ENCODE assay signal across 22 mouse cellular contexts in the genomic region with DNA sequence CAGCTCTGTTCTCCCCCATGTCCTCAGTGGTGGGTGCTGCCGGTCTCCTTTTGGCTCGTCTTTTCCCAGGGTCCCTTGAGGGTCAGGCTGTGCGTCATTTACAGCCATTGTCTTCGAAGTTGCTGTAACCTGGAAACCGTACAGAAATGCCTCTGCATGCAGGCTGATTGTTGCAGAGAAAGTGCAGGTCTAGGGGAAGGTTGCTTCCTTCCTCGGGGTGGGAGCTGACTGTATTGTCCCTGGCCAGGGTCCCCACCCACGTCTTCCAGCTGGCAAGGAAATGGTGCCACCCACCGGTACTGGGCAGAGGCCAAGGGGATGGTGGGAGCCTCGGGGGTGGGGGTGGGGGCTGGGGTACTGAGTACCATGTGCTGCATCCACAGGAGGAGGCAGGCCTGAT. TPM values are rescaled to one million over a fixed set of nuclear protein-coding genes. Genes with fewer than 3 reads are reported as not detected.
DNase-seq lines count a peak whose midpoint lies in the region; ATAC-seq and TF ChIP-seq lines count a peak whose summit lies in the region.
"Had no signal": no experiment of that assay in that cellular context is flagged by ENCODE, and none has a peak within 500 bp of the region (broad histone marks: within the 10 kb centered on the region; RNA-seq: fewer than 3 reads in every experiment).

No protein-coding gene starts in this region.

- H3K9ac ChIP-seq in heart, adult 2 months (ENCODE audit: low read depth, low read length): no peak overlapping the region
- no peak overlapping the region for H3K9ac ChIP-seq in lung, postnatal 0 days (replicated peaks; ENCODE audit: low read depth)
- no peak overlapping the region for H3K9ac ChIP-seq in heart, postnatal 0 days (replicated peaks; ENCODE audit: low read depth, low read length)
- H3K9ac ChIP-seq: forebrain, postnatal 0 days; heart, embryonic 13.5 days; intestine, embryonic 15.5 days; liver, embryonic 14.5 days; midbrain, embryonic 12.5 days had no signal

- H3K36me3 ChIP-seq in heart, adult 2 months (ENCODE audit: control insufficient read depth, insufficient read depth, low read length): no peaks in the 10 kb centered on the region; the same call in 1 of the 2 replicates
- no peaks in the 10 kb centered on the region for H3K36me3 ChIP-seq in heart, embryonic 10.5 days
- H3K36me3 ChIP-seq in lung, postnatal 0 days (ENCODE audit: insufficient read depth, low read length): no peaks in the 10 kb centered on the region
- no peaks in the 10 kb centered on the region for H3K36me3 ChIP-seq in heart, postnatal 0 days (replicated peaks; ENCODE audit: control insufficient read depth, insufficient read depth, low read length)
- H3K36me3 ChIP-seq in limb, embryonic 10.5 days: peaks cover 14% of the 10 kb centered on the region; the same call in 1 of the 2 replicates
- H3K36me3 ChIP-seq: heart, embryonic 13.5 days; intestine, embryonic 15.5 days; midbrain, embryonic 12.5 days had no signal

- intact Hi-C loops in heart, adult 2 months (cut with DNase I): loop anchor here (2.0 kb wide), 1 partner anchor 38 kb away; no protein-coding TSS in a partner anchor

- no peak for TF ChIP-seq CTCF in heart, adult 2 months (IDR thresholded peaks at IDR 0.05)
- TF ChIP-seq CTCF in lung, postnatal 0 days (IDR thresholded peaks at IDR 0.05): no peak
- TF ChIP-seq CTCF in heart, postnatal 0 days (IDR thresholded peaks at IDR 0.05; ENCODE audit: low read depth): no peak

- peak; percentile 78 for ATAC-seq in lung, postnatal 0 days
- peak; percentile 27; the same call in 1 of the 2 replicates for ATAC-seq in heart, postnatal 0 days (ENCODE audit: insufficient read depth, low read depth)
- ATAC-seq: forebrain, postnatal 0 days; intestine, embryonic 15.5 days had no signal

- no peak for TF ChIP-seq POLR2A in heart, adult 2 months (IDR thresholded peaks at IDR 0.05; ENCODE audit: insufficient read depth, low read depth, low read length)

- 31% methylated on average over 9 of the region's 9 CpGs for WGBS in heart, adult 2 months
- WGBS in heart, embryonic 10.5 days: 67% methylated on average over 9 of the region's 9 CpGs
- WGBS in lung, postnatal 0 days: 48% methylated on average over 7 of the region's 9 CpGs
- 46% methylated on average over 9 of the region's 9 CpGs for WGBS in heart, postnatal 0 days
- WGBS in limb, embryonic 10.5 days: 75% methylated on average over 9 of the region's 9 CpGs

- no peak overlapping the region for H3K4me3 ChIP-seq in heart, adult 2 months
- H3K4me3 ChIP-seq in heart, embryonic 10.5 days: no peak overlapping the region
- H3K4me3 ChIP-seq in lung, postnatal 0 days (ENCODE audit: low read depth, low read length): no peak overlapping the region
- no peak overlapping the region for H3K4me3 ChIP-seq in heart, postnatal 0 days (ENCODE audit: low read depth, low read length)
- no peak overlapping the region for H3K4me3 ChIP-seq in limb, embryonic 10.5 days
- H3K4me3 ChIP-seq: heart, embryonic 13.5 days; intestine, embryonic 15.5 days; layer of hippocampus, adult 2 months; left cerebral cortex, adult 2 months; midbrain, embryonic 12.5 days; myocyte had no signal

- H3K4me2 ChIP-seq in lung, postnatal 0 days (replicated peaks; ENCODE audit: low read depth, low read length): no peak overlapping the region
- H3K4me2 ChIP-seq in heart, postnatal 0 days (ENCODE audit: low read depth, low read length): no peak overlapping the region
- H3K4me2 ChIP-seq: heart, embryonic 13.5 days; intestine, embryonic 15.5 days; midbrain, embryonic 12.5 days had no signal

- DNase-seq in heart, adult 2 months: peak in 1 of 2 experiments; percentile 49
- no peak for DNase-seq in heart, embryonic 10.5 days (ENCODE audit: low spot score)
- DNase-seq in lung, postnatal 0 days (ENCODE audit: low spot score): peak; percentile 60
- no peak for DNase-seq in lung, adult 18-20 months
- peak; percentile 40 for DNase-seq in heart, postnatal 0 days (ENCODE audit: low spot score)
- peak; percentile 26 for DNase-seq in lung, postnatal 36 days
- no peak for DNase-seq in limb, embryonic 10.5 days (ENCODE audit: low spot score)
- DNase-seq: adrenal gland, postnatal 10 days; B cell, adult 2 months; cerebellum, adult 11-12 months; cerebellum, postnatal 25 days; forebrain, postnatal 0 days; retina, postnatal 1 day; right cerebral cortex, postnatal 4 days; thymus, postnatal 25 days had no signal

- no peaks in the 10 kb centered on the region for H3K9me3 ChIP-seq in heart, embryonic 10.5 days
- no peaks in the 10 kb centered on the region for H3K9me3 ChIP-seq in lung, postnatal 0 days (ENCODE audit: low read length)
- H3K9me3 ChIP-seq in heart, postnatal 0 days (replicated peaks; ENCODE audit: control insufficient read depth, low read length): no peaks in the 10 kb centered on the region
- no peaks in the 10 kb centered on the region for H3K9me3 ChIP-seq in limb, embryonic 10.5 days (replicated peaks)
- H3K9me3 ChIP-seq: heart, embryonic 13.5 days; intestine, embryonic 15.5 days; midbrain, embryonic 12.5 days had no signal

- no peaks in the 10 kb centered on the region for H3K27me3 ChIP-seq in heart, adult 2 months (ENCODE audit: control insufficient read depth, insufficient read depth, low read length)
- H3K27me3 ChIP-seq in heart, embryonic 10.5 days (ENCODE audit: insufficient read depth, poor library complexity, severe bottlenecking): peaks cover 61% of the 10 kb centered on the region
- H3K27me3 ChIP-seq in lung, postnatal 0 days (replicated peaks; ENCODE audit: insufficient read depth, low read length): no peaks in the 10 kb centered on the region
- 0 out of 2 replicates have a peak, but pooled peaks cover 4% of the 10 kb centered on the region for H3K27me3 ChIP-seq in heart, postnatal 0 days (ENCODE audit: control insufficient read depth, insufficient read depth, low read length)
- H3K27me3 ChIP-seq in limb, embryonic 10.5 days (ENCODE audit: low read depth, poor library complexity, severe bottlenecking): 0 out of 2 replicates have a peak, but pooled peaks cover 3% of the 10 kb centered on the region

- no peaks in the 10 kb centered on the region for H3K79me2 ChIP-seq in heart, adult 2 months (replicated peaks; ENCODE audit: control insufficient read depth, insufficient read depth, low read length)

- H3K4me1 ChIP-seq in heart, adult 2 months (ENCODE audit: control insufficient read depth, insufficient read depth, low read length): peaks cover 29% of the 10 kb centered on the region
- peaks cover 16% of the 10 kb centered on the region for H3K4me1 ChIP-seq in heart, embryonic 10.5 days
- H3K4me1 ChIP-seq in lung, postnatal 0 days (ENCODE audit: insufficient read depth, low read depth, low read length): no peaks in the 10 kb centered on the region
- peaks cover 16% of the 10 kb centered on the region for H3K4me1 ChIP-seq in heart, postnatal 0 days (ENCODE audit: control insufficient read depth, insufficient read depth)
- H3K4me1 ChIP-seq in limb, embryonic 10.5 days: peaks cover 59% of the 10 kb centered on the region
- H3K4me1 ChIP-seq: intestine, embryonic 15.5 days had no signal

- peak overlapping the region; percentile 28 for H3K27ac ChIP-seq in heart, adult 2 months
- H3K27ac ChIP-seq in heart, embryonic 10.5 days: no peak overlapping the region
- H3K27ac ChIP-seq in lung, postnatal 0 days (ENCODE audit: low read length): no peak overlapping the region
- H3K27ac ChIP-seq in heart, postnatal 0 days (ENCODE audit: low read depth): no peak overlapping the region
- H3K27ac ChIP-seq in limb, embryonic 10.5 days: no peak overlapping the region
- H3K27ac ChIP-seq: heart, embryonic 13.5 days; intestine, embryonic 15.5 days; layer of hippocampus, adult 2 months; left cerebral cortex, adult 2 months; liver, embryonic 14.5 days; midbrain, embryonic 12.5 days had no signal

- 0 out of 2 replicates have a peak, but pooled peaks have one; percentile 20 for TF ChIP-seq EP300 in heart, adult 2 months (IDR thresholded peaks at IDR 0.05; ENCODE audit: insufficient read depth, low read depth, low read length)
- TF ChIP-seq EP300 in lung, postnatal 0 days (IDR thresholded peaks at IDR 0.05): peak; percentile 56
- TF ChIP-seq EP300 in heart, postnatal 0 days (IDR thresholded peaks at IDR 0.05; ENCODE audit: low read depth): peak; percentile 65; the same call in 1 of the 2 replicates

RNA-seq across cellular contexts. Expression of gene Fbln2, which starts 6.2 kb away (rescaled TPM):
- 10 to 100 TPM; 55.8 to 56.9 TPM for total RNA-seq in heart, adult 2 months (2021)
- polyA plus RNA-seq in heart, adult 2 months (2012; rRNA removed): 117 and 153 TPM in 2 replicates
- polyA plus RNA-seq in heart, embryonic 10.5 days (2016; fragmentation: Nextera tagmentation; extraction: Ambion mirVana): 99.3 and 114 TPM in 2 replicates
- polyA plus RNA-seq in lung, postnatal 0 days (2015; fragmentation: Nextera tagmentation; extraction: Ambion mirVana): 63.0 and 63.8 TPM in 2 replicates
- 222 and 302 TPM in 2 replicates for total RNA-seq in heart, postnatal 0 days (2014; rRNA removed; ENCODE audit: low replicate concordance)
- 117 and 120 TPM in 2 replicates for polyA plus RNA-seq in heart, postnatal 0 days (2015; fragmentation: Nextera tagmentation; extraction: Ambion mirVana)
- 61.9 and 101 TPM in 2 replicates for polyA plus RNA-seq in limb, embryonic 10.5 days (2016; fragmentation: Nextera tagmentation; extraction: Ambion mirVana)

Comparison
In these comparisons a context has a peak if more than half of its experiments do, and no peak if none do; other contexts are left out.
1. DNase-seq: peak in lung, postnatal 0 days (single experiment), heart, postnatal 0 days (single experiment) and lung, postnatal 36 days (single experiment); none in heart, embryonic 10.5 days (single experiment), lung, adult 18-20 months (0 of 2) and limb, embryonic 10.5 days (single experiment).